Mouse (Mus musculus) c-Kit-positive CD71-negative TER-119-negative erythroid progenitor cells, embryonic 14.5 days (primary cell): ENCODE results near the gene Zmynd19.
A peak's percentile ranks its signal among the peaks of the same experiment; 100 is the strongest.
"Not testable (repeated sequence)": the region's sequence is repeated elsewhere in the genome, so short reads cannot be mapped to it uniquely, and the experiment has no call there.

Source experiments
- DNase-seq: peaks from one replicate; pipeline ENCODE4 v3.0.0-alpha.2; 2013; ENCODE audit warnings: low read depth

The Zmynd19 gene

DNA sequence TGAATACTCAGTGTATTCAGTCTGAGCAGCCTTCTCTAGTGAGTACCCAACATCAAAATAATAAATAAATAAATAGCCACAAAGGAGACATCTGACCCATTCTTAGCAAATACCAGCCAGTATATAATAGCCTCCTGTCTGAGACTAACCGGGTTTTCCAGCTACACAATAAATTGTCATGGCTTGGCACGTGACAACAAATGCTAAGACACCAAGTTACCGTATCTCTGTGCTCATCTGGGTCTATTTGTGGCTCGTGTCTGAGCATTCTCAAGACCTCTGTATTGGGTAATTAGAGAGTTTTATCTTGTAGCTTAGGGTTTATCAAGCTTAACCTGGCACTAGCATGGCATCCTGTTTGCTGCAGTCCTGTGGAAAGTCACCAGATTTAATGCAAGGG, 7.5 kb upstream of the Zmynd19 start:
- no peak for DNase-seq

DNA sequence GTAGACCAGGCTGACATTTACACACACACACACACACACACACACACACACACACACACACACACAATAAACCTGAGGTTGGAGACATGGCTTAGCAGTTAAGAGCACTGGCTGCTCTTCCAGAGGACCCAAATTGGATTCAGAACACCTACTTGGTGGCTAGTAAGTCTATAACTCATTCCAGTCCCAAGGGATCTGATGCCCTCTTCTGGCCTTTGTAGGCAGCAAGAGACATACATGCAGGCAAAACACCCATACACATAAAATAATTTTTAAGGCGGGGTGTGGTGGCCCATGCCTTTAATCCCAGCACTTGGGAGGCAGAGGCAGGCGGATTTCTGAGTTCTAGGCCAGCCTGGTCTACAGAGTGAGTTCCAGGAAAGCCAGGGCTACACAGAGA, 5.3 kb upstream of the Zmynd19 start:
- DNase-seq: not testable (repeated sequence)

DNA sequence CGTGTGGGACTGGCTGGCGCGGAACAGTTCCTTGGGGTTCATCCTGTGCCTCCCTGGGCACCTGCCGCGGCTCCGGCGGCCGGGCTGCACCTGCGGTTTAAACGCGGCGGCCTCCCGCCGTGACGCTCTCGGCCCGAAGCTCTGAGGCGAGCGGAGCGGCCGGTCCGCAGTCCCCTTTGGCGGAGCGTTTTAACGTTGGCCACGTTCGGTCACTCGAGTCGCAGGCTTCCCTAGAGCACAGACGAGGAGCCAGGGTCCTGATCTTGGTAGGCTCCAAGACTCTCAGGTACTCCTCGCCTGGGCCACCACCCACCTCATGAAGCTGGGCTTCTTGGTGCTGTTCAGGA, 570 bp downstream of the Zmynd19 start:
- DNase-seq: no peak

DNA sequence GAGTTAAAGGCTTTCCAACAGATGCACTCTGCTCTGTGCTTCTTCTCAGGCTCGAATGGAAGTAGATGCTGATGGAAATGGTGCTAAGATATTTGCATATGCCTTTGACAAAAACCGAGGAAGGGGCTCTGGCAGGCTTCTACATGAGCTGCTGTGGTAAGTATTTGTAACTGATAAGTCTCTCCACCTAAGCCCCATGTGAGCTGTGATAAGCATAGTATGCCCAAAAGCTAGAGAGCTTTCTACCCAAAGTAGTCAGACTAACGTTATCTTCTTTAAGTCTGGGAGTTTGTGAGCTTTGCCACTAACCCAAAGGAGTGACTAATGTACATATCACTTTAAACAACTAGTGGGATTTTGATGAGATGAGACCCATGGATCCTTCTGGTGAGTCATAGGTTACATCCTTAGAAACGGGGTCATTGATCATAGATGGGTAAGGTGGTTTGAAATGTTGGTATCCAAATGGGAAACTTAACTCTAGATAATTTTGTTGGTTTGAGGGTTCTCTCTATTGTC, 3.0 kb downstream of the Zmynd19 start:
- no peak for DNase-seq

DNA sequence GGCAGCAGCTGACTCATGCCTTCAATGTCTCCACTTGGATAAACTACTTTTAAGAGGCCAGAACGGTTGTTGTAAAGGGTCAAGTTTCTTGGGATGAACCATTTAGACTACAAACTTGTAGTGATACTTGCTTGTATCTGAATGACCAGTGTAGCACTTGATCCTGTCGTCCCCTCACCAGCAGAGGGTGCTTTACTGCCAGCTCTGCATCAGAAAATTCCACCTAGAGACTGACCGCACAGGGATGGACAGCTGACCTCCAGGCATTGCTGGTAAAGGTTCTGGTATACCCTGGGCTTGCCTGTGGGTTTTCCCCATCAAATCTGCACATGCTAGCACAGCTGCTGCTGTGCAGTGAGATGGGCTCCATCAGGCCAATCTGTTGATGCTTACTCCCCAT, 11.3 kb downstream of the Zmynd19 start:
- DNase-seq: no peak

DNA sequence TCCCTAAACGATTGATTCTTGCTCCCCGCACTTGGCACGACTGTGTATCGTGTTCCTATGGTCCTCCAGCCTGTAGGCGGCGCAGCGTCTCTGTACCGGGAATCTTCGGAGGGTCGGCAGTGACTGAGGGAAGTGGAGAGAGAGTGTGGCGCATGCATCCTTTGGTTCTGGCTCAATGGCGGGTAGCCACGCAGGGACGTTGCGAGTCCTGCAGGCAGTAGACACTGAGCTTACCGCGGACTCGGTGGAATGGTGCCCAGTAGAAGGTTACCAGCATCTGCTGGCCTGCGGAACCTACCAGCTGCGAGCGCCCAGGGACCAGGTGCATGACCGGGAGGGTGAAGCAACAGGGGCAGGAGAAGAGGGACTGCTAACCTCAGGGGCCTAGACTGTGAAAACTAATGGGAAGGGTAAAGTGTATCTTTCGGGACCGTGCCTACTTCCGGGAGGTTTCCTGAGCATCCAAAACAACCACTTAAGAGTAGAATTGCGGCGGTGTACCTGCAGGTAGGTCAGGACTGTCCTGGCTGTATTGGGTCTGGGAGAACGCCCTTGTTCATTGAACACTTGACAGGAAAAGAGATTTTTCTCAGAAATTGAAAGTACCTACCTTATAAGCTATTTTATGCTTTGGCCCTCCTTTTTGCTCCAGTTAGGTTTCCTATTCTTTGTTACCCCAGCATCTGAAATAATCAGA, 12.9 kb downstream of the Zmynd19 start, which contains the start of gene Dph7:
Gene Dph7 (plus strand): TSS at position 97 of the 697 bp plus-strand sequence.
- peak; percentile 89 for DNase-seq

DNA sequence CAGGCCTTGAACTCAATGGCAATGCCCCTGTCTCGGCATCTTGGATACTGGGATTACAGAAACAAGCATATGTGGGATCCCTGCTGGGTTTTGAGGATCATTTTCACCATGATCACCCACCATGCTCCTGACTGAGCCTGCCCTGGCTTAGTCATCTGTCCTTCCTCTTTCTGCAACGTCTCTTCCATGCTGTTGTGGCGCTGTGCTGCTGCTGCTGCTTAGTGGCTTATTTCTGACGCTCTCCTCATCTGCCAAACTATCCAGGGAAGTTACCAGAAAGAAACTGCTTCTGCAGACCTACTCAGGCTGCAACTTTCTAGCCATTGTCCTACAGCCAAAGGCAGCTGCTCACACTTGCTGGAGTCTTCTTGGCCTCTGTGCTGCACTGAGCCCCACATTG, 20.8 kb downstream of the Zmynd19 start:
- no peak for DNase-seq

DNA sequence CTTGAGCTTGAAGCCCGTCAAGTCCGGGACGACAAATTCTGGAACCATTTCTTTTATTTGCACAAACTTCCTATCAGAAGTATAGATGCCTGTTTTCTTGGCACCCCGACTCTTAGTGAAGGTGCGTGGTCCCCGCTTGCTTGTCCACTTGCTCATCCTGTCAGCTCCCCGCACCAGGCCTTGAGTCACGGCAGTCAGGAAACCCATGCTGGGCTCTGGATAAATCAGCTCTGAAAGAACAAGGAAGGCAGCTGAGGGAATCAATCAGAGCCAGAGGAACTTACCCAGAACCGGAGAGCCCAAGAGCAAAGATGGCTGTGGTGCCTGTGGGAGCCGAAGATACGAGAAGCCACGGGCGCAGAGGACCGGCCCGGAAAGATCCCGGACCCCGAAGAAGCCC, 24.9 kb downstream of the Zmynd19 start:
- DNase-seq: not testable (repeated sequence)

DNA sequence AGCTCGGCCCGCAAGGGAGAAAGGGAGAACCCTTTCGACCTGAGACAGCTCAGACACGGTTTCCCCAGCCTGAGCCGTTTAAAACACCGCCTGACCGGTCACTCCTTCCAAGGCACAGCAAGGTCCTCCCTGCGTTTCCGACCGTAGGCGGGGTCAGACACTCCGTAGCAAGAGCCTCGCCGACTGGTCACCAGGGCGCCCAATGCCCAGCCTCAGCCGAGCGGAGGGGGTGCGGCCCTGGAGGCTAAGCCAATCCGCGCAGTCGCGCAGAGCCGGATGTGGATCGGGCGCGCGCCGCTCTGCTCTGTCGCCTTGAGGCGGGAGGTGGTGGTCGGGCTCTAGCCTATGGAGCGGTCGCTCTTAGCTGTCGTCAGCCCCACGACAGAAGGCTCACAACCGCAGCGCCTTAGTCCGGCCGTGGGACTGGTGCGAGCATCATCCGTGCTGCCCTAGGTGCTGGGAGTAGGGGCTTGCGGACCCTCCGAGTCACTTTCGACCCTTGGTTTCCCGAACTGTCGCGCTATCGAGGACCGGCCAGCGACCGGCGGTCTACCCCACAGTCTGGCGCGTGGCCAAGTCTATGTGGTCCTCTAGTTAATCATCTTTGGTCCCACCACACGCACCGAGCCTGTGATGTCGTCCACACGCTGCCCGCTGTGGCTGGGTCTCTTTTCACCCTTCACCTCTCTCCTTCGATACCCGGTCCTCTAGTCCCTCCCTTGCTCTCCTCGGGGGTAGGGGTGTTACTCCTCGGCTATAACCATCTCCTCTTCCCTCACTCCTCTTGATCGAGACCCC, 25.5 kb downstream of the Zmynd19 start, which contains the start of gene Mrpl41:
Gene Mrpl41 (minus strand): TSS at position 193 of the 798 bp plus-strand sequence.
- peak; percentile 93 for DNase-seq

DNA sequence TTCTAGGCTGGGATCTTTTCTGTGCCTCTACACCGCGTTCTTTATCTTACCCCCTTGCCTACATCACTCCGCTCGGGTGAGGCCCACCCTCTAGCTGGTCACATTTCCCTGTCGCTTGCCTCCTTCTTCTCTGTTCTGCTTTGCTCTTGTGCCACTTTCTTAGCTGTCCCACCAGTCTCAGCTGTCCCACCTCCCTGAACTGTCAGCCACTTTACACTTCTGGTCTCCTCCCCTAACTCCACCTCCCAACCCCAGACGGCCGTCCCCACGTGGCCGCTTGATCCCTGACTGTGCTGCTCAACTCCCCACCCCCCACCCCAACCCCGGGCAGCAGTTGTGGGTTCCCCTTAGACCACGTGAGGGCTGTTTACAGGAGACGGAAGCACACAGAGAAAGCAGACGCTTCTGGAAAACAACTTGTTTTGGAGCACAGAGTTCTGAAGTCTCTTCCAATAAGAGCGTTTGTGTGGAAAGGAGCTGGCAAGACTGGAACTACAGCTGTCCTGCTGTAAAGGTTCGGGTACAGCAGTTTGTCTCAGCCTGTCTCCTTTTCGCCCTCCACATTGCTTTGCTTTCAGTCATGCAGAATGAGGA, 26.2 kb downstream of the Zmynd19 start, which contains the start of gene Pnpla7:
Gene Pnpla7 (plus strand): TSS at position 330 of the 594 bp plus-strand sequence.
- peak; percentile 90 for DNase-seq

DNA sequence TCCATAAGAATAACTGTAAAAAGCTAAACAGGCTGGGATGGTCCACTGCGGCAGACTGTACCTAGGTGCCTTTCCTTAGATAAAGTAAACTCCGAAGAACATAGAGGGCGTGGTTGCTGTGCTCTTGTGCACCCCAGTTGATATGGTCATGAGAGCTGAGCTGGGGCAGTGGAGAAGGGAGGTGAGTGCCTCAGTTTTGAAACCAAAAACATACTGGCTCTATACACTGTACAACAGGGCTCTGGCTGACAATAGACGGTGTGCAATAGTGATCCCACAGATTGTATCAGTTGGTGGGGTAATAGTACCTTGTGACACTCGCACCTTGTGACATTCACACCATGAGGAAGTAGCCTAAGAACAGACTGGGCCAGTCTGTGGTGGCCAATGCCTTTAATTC, 27.4 kb downstream of the Zmynd19 start:
- no peak for DNase-seq

DNA sequence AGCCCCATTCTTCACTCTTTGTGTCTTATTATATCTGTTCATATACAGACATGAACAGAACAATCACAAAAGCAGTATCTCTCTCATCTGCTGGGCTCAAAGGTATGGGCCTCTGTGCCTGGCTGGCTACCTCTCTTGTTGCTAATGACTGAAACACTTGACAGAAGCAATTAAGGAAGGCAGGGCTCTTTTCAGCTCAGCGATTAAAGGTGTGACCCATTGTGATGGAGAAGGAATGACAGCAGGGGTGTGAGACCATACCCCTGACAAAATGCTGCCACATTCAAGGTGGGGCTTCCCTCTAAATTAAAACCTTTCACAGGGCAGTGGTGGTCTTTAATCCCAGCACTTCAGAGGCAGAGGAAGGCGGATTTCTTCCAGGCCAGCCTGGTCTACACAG, 38.2 kb downstream of the Zmynd19 start:
- DNase-seq: no peak

DNA sequence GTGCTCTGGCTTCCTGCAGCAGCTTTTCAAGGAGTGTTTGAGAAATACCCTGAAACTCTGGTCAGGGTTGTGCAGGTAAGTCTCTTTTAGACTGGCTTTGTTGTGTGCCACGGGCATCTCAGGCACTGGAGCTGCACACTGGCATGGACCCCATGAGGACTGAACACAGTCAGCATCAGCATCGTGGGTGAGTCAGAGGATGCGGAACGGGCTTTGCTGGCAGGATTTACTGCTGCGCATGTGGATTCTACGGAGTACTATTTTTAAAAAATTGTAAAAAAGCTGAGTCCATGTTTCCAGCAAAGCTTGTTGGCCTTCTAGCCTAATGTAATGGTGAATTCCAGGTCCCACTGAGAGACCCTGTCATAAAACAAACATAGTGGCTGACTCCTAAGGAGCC, 45.7 kb downstream of the Zmynd19 start:
- no peak for DNase-seq

DNA sequence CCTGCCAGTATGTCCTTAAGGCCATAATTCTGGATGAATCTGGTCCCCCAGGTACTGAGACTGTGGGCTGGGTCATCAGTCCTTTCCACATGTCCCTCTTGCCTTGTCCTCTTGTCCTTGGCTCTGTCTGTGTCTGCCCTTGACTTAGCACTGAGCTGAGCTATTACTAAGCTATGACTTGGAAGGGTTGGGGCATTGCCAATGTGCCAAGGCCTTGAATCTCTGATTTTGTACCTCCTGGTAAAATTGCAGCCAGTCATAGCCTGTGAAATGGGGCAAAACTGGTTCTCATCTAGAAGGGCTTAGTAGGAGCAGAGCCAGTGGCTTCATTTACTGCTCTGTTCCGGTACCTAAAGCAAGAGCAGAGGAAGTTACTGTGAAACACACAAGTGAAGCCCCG, 46.9 kb downstream of the Zmynd19 start:
- DNase-seq: no peak

DNA sequence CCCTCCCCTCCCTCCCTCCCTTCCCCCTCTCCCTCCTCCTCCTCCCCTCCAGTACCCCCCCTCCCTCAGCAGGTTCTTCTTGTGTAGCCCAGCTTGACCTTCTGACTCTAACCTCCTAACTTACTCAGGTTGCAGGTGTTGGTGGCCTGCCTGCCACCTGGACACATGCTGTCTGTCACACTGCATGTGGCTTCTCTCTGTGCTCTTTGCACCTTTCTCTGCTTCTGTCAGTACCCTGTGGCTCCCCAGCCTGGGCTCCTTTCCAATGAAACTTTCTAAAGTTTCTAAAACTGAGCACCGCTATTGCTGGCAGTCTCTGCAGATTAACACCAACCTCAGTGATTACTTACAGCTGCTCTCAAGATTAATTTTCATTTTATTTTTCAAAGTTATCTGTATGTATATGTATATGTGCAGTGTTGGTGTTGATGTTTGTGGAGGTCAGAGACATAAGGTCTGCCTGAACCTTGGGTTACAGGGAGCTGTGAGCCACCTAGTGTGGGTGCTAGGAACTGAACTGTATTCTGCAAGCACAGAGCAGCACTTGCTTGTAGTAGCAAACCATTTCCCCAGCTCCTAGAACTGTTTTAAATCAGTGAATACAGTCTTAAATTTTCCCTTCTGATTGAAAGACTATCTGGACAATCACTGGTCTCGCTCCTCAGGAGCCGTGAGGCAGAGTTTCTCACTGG, 51.1 kb downstream of the Zmynd19 start:
- no peak for DNase-seq

DNA sequence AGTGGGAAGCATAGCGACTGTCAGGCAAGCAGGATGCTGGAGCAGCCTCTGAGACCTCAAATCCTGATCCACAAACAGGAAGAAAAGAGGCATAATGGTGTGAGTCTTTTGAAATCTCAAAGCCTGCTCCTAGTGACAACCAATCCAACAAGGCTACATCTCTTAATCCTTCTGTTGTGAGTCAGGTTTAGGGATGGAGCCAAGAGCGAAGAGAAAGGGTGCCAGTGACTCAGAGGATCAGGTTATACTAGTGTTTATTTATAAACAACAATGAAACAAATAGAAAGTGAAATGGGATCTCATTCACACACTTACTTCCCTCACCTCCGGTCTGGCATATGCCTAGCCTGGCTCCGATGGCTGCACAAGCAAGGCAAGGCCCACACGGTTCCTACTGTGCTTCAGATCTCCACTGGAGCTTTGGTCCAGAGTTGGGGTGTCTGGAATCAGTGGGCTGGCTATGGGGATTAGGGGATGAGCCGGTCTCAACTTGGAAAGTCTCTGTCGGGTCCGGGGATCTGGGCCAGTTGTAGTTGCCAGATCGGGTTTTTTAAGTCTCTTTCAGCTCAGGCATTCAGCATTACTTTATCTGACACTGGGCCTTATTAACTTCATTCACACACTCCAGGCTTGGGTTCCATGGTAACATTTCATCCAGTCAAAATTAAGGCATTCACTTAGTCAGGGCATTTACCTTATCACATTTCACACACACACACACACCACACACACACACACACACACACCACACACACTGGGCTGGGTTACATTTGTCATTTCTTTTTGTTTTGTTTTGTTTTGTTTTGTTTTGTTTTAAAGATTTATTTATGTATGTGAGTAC, 54.6 kb downstream of the Zmynd19 start:
- DNase-seq: no peak

DNA sequence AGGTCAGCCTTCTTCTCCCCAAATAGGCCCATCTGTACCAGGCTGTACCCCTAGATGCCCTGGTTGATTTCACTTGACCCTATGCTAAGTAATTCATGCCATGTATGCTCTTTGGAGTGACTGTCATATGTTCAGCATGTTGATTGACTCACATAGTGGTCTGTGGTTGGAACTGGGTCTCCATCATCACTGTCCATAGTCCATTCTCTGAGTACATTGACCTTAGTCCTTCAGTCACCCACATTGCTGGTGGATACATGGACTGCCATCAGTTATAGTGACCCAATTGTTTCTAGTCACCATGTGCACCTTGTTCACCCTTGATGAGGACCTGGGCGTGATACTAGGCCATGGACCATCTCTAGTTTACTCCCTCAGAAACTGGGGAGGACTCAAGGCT, 57.2 kb downstream of the Zmynd19 start:
- DNase-seq: no peak

DNA sequence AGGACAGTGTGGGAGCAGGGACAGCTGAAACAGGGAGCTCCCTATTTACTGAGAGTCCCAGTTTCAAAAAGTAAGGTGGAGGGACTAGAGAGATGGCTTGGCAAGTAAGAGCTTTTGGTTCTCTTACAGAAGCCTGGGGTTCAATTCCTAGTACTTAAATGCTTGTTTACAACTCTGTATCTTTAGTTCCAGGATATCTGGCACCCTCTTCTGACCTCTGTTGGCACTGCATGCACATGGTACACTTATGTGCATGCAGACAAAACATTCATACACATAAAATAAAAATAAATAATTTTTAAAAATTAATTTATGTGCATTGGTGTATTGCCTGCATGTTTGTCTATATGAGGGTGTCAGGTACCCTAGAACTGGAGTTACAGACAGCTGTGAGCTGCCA, 58.7 kb downstream of the Zmynd19 start:
- DNase-seq: no peak
